Mouse (Mus musculus) hindbrain, postnatal 0 days (tissue): ENCODE results near the gene Nek8. TPM values are rescaled to one million over a fixed set of nuclear protein-coding genes. Genes with fewer than 3 reads are reported as not detected.

Source experiments
- ATAC-seq: fragments of 200-750 bp; cut with Nextera tagmentation; 2 replicates; pipeline ENCODE4 v1.8.0; 2017; ENCODE audit warnings: mild to moderate bottlenecking, moderate TSS enrichment, moderate library complexity
- DNase-seq: peaks from one replicate; pipeline ENCODE4 v3.0.0-alpha.2; 2015; ENCODE audit warnings: low spot score
- H3K27ac ChIP-seq: fragments of 300-500 bp; sonication (generic); 2 replicates; pipeline ENCODE4 v1.5.1; 2014; ENCODE audit warnings: mild to moderate bottlenecking
- H3K27me3 ChIP-seq: fragments of 300-500 bp; sonication (generic); 2 replicates; pipeline ENCODE4 v1.6.1; 2014; ENCODE audit warnings: low read length, mixed read lengths; ENCODE audit not compliant: insufficient read depth
- H3K36me3 ChIP-seq: fragments of 300-500 bp; sonication (generic); 2 replicates; pipeline ENCODE4 v1.6.1; 2014; ENCODE audit warnings: low read length, mixed read lengths; ENCODE audit not compliant: insufficient read depth
- H3K4me1 ChIP-seq: fragments of 300-500 bp; sonication (generic); 2 replicates; pipeline ENCODE4 v1.6.1; 2014; ENCODE audit warnings: antibody characterized with exemption, low read length, mixed read lengths; ENCODE audit not compliant: insufficient read depth
- H3K4me2 ChIP-seq: fragments of 300-500 bp; sonication (generic); 2 replicates; pipeline ENCODE4 v1.6.1; 2014; ENCODE audit warnings: low read depth, mild to moderate bottlenecking, low read length, moderate library complexity, mixed read lengths
- H3K4me3 ChIP-seq: fragments of 300-500 bp; sonication (generic); 2 replicates; pipeline ENCODE4 v1.5.1; 2014; ENCODE audit warnings: low read length
- H3K9ac ChIP-seq: fragments of 300-500 bp; sonication (generic); replicated peaks from 2 replicates; pipeline ENCODE4 v1.6.1; 2014; ENCODE audit warnings: mild to moderate bottlenecking, low read length, moderate library complexity, mixed read lengths
- H3K9me3 ChIP-seq: fragments of 300-500 bp; sonication (generic); 2 replicates; pipeline ENCODE4 v1.6.1; 2016; ENCODE audit warnings: low read length, mixed read lengths
- CTCF ChIP-seq: IDR thresholded peaks from 2 replicates; pipeline ENCODE4 v1.5.1; 2016; ENCODE audit warnings: antibody characterized with exemption, control low read depth, low read depth
- WGBS: fragments of 180-500 bp; shearing (Covaris S2); extraction: QIAGEN DNeasy Blood & Tissue Kit; methylation state at CpG from one replicate; pipeline ENCODE4 v1.1.7; 2014; 5-methylcytosine and 5-hydroxymethylcytosine counted together
- polyA plus RNA-seq: library from polyadenylated mRNA; unstranded; fragments of >200 nt; fragmentation: Nextera tagmentation; extraction: Ambion mirVana; gene quantifications from 2 replicates; pipeline ENCODE4 v1.2.1, GENCODE M21; 2015
- total RNA-seq: library from RNA; depleted of rRNA; stranded (reverse); fragments of >200 nt; gene quantifications from 2 replicates; pipeline ENCODE4 v1.2.3, GENCODE M21; 2014

Gene Nek8
- total and polyA plus RNA-seq, 2 experiments from 2014 or later, result 7.3 to 11.8 TPM

DNA sequence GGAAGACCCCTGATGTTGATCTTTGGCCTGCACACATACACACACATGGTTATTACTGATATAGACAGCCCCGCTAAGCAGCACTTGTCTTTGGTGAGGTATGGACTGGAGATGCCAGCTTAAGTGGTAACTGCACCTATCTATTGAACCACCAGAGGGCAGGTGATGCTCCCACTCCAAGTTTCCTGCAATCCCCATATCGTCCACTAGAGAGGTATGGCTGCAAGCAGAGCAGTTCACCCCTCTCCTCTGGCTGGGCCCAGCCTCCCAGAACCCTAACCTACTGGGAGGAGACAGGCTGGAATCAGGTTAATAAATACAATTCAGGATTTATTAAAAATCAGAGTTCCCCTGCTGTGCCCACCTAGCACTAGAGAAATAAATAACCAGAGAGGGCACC is 17.4 kb downstream of the Nek8 start:
- H3K27ac ChIP-seq, result no peak overlapping the region
- WGBS, result 29% methylated on average over 2 of the region's 2 CpGs
- DNase-seq (peak; percentile 92), ATAC-seq (peak; percentile 63)
- peak; percentile 99 for TF ChIP-seq CTCF
- no peaks in the 10 kb centered on the region for H3K27me3 ChIP-seq
- no peak overlapping the region for H3K4me3 ChIP-seq
- no peaks in the 10 kb centered on the region for H3K9me3 ChIP-seq
- H3K36me3 ChIP-seq, result peaks cover 53% of the 10 kb centered on the region
- no peak overlapping the region for H3K4me2 ChIP-seq
- H3K9ac ChIP-seq, result no peak overlapping the region
- peaks cover 16% of the 10 kb centered on the region for H3K4me1 ChIP-seq

DNA sequence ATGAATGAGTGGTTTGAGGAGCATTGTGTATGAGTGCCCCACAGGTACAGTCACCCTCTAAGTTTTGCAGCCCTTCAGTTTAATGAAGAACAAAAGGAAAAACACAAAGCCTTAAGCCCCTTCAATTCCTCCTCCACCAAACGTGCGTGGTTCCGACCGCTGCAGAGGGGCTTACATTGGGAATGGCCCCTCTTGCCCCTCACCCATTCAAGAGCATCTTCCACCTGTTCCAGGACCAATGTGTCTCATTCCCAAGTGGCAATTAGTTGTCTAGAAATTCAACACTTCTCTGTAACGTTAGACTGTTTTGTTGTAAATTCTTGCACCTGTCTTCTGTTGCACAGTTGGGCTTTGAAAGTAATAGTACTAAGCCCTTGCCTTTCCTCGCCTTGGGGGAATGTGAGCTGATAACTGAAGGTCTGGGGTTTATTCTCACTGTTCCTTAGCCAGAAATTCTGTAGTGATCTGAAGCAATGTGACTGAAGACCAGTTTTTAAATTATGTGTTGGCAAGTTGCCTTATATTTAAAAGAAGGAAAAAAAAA is 20.2 kb downstream of the Nek8 start:
- H3K36me3 ChIP-seq, result peaks cover 53% of the 10 kb centered on the region
- no peaks in the 10 kb centered on the region for H3K9me3 ChIP-seq
- ATAC-seq, result no peak
- no peak for TF ChIP-seq CTCF
- H3K9ac ChIP-seq, result no peak overlapping the region
- WGBS, result 69% methylated on average over 6 of the region's 6 CpGs
- no peak for DNase-seq
- peaks cover 18% of the 10 kb centered on the region for H3K4me1 ChIP-seq
- H3K4me2 ChIP-seq, result no peak overlapping the region
- H3K27ac ChIP-seq, result peak overlapping the region; percentile 88; the same call in 1 of the 2 replicates
- no peak overlapping the region for H3K4me3 ChIP-seq
- no peaks in the 10 kb centered on the region for H3K27me3 ChIP-seq

- H3K4me1 ChIP-seq, result peaks cover 18% of the 10 kb centered on the region
- no peak overlapping the region for H3K4me2 ChIP-seq
- ATAC-seq (no peak), DNase-seq (no peak)
- H3K9ac ChIP-seq, result no peak overlapping the region
- H3K9me3 ChIP-seq, result no peaks in the 10 kb centered on the region
- peaks cover 48% of the 10 kb centered on the region for H3K36me3 ChIP-seq
- peak overlapping the region; percentile 88; the same call in 1 of the 2 replicates for H3K27ac ChIP-seq
- no peak overlapping the region for H3K4me3 ChIP-seq
- 51% methylated on average over 5 of the region's 5 CpGs for WGBS
- no peak for TF ChIP-seq CTCF
- H3K27me3 ChIP-seq, result no peaks in the 10 kb centered on the region
These were observed 20.8 kb downstream of the Nek8 start for GRCm38 (mm10) chr11:78155674-78156073.

GRCm38 (mm10) chr11:78153778-78154177 is 22.7 kb downstream of the Nek8 start:
- peaks cover 18% of the 10 kb centered on the region for H3K4me1 ChIP-seq

DNA sequence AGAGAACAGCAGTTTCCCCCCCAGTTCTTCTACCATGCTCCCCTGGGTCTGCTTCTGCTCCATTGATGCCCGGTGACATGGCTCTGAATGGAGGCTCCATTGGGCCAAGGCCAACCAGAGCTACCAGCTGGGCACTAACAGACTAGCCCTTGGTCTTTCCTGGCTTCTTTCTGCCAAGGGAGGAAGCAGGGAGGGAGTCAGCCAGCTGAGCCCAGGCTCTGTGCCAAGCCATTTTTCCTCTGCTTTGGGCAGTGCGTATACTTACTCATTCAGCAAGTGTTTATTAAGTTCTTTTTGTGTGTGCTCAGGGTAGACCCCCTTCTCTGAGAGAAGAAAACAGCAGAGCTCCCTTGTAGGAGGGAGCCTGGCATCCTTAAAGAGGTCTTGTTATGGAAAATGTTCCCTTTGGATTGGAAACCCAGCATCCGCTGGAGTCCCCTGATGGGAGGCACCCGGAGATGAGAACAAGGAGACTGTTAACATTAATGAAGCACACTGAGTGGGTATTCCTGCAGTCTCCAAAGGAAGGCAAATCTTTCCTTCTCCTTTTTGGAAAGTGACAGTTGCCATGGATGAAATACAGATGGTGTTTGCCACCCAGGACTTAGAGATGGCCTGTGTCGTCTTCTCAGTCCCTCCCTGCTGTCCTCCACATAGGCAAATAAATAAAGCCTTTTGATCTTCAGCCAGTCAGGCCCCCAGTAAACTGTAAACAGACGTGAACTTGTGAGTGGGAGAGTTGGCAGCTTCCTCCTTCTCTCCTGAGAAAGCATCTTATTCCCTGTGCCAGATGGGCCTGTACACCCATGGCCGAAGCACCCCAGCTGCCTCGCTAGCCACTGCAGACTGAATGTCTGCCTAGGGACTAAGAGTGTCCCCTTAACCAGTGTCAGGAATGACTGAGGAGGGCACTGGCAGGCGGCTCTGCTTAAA is 23.9 kb downstream of the Nek8 start:
- Histone ChIP-seq H3K4me1 (peaks cover 18% of the 10 kb centered on the region), H3K27me3 (no peaks in the 10 kb centered on the region)

More at GRCm38 (mm10) chr11:78153778-78154177, 22.7 kb downstream of the Nek8 start:
- Histone ChIP-seq H3K4me3 (no peak overlapping the region), H3K4me2 (no peak overlapping the region), H3K27me3 (no peaks in the 10 kb centered on the region), H3K27ac (peak overlapping the region; percentile 88), H3K36me3 (peaks cover 46% of the 10 kb centered on the region), H3K9me3 (no peaks in the 10 kb centered on the region), H3K9ac (no peak overlapping the region; the same call in 1 of the 2 replicates)
- DNase-seq (peak; percentile 45), ATAC-seq (no peak)
- 56% methylated on average over 13 of the region's 13 CpGs for WGBS
- TF ChIP-seq CTCF, result no peak

GRCm38 (mm10) chr11:78151161-78151560 is 25.3 kb downstream of the Nek8 start:
- DNase-seq (peak; percentile 40), ATAC-seq (no peak)
- peaks cover 42% of the 10 kb centered on the region for H3K36me3 ChIP-seq
- H3K4me2 ChIP-seq, result no peak overlapping the region
- H3K9me3 ChIP-seq, result no peaks in the 10 kb centered on the region
- 32% methylated on average over 1 of the region's 1 CpGs for WGBS
- no peaks in the 10 kb centered on the region for H3K27me3 ChIP-seq
- peak overlapping the region; percentile 88; the same call in 1 of the 2 replicates for H3K27ac ChIP-seq
- H3K9ac ChIP-seq, result no peak overlapping the region
- H3K4me1 ChIP-seq, result peaks cover 18% of the 10 kb centered on the region
- peak; percentile 67 for TF ChIP-seq CTCF
- no peak overlapping the region for H3K4me3 ChIP-seq

More for the DNA sequence above, 23.9 kb downstream of the Nek8 start:
- ATAC-seq (peak; percentile 88), DNase-seq (peak; percentile 95)
- 15% methylated on average over 9 of the region's 9 CpGs for WGBS
- no peaks in the 10 kb centered on the region for H3K9me3 ChIP-seq
- peaks cover 39% of the 10 kb centered on the region for H3K36me3 ChIP-seq
- H3K27ac ChIP-seq, result peak overlapping the region; percentile 88
- no peak overlapping the region for H3K4me3 ChIP-seq
- 0 out of 2 replicates have a peak overlapping the region, but pooled peaks have one; percentile 2 for H3K4me2 ChIP-seq
- no peak overlapping the region for H3K9ac ChIP-seq
- TF ChIP-seq CTCF, result no peak
